Mouse (Mus musculus) cerebellum, postnatal 36 days (tissue): ENCODE measurements around the gene Ptprn.
"Not testable (repeated sequence)": the region's sequence is repeated elsewhere in the genome, so short reads cannot be mapped to it uniquely, and the experiment has no call there.

Source experiments
- DNase-seq, 2 experiments: peaks; one replicate each; pipeline ENCODE4 v3.0.0; 2021 to 2022; ENCODE audit warnings: mixed read lengths in 2 of 2

Ptprn gene

GRCm38 (mm10) chr1:75252308-75252707 is 12.0 kb downstream of the Ptprn start:
- no peak for DNase-seq

- peak; percentile 88 for DNase-seq
These were observed 13.0 kb downstream of the Ptprn start for GRCm38 (mm10) chr1:75251112-75251970.

- peak; percentile 69 to 77 for DNase-seq
These were observed 13.8 kb downstream of the Ptprn start for GRCm38 (mm10) chr1:75250498-75250897.

DNA sequence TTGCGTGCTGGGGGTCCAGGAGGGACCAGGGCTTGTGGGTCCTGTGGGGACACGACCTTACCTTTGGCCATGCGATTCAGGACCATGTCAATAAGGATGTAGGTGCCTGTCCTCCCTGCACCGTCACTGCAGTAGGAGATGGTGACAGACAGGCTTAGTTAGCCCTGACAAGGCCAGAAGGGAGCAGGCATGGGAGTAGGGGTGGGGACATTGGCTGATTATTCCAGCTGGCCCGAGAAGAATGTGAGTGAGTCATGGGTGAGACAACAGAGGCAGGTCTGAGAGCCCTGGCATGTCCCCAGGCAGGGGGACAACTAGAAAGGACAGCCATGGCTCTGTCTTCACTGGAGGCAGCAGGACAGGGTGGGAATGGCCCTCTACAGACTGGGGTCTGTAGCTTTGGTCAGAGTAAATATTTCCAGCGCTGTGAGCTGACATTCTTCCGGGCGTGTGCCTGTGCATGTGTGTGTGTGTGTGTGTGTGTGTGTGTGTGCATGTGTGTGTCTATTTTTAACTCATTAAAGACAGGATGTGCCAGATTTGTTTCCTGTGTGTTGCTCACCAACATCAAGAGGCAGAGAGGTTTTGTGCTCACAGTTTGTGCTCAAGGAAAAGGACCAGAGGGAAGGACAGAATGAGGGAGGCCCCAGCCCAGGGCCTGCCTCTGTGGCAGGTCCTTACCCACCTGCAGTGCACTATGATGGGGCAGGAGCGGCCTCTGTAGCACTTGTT is 16.1 kb downstream of the Ptprn start:
- peak; percentile 62 to 66 for DNase-seq

DNA sequence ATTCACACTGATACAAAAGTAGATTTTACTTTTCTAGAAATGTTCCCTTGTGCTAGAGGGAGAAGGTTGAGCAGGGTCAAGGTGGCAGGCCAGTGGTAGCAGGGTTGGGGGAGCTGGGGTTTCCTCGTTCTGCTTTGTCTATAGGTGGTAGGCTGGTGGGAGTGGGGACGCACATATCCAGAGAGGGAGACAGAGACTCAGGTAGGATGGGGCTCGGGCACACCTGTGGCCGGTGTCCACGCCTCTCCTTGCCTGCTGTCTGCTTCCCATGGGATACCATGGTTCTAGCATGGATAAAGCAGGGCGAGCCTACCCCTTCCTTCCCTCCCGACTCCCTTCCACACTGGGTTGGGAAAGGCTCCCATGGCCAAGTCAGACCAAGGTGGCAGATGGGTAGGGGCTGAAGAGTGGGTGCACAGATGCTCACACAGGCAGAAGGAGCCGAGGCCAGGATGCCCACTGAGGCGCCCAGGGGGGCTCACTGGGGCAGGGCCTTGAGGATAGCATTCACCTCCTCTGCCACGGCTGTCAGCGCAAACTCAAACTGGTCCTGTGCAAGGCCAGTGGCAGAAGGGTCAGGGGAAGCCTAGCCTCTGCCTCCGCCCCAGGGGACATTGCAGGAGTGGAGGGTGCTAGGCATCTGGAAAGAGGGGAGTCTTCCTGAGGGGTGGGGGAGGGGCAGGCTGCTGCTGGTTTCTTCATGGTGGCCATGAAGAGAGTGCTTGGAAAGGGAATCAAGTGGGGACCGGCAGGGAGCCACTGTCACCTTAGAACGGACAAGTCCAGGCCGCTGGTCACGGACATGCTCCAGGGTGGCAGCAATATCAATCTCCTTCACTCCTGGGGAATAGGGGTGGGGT is 17.0 kb downstream of the Ptprn start:
- DNase-seq: no peak

DNA sequence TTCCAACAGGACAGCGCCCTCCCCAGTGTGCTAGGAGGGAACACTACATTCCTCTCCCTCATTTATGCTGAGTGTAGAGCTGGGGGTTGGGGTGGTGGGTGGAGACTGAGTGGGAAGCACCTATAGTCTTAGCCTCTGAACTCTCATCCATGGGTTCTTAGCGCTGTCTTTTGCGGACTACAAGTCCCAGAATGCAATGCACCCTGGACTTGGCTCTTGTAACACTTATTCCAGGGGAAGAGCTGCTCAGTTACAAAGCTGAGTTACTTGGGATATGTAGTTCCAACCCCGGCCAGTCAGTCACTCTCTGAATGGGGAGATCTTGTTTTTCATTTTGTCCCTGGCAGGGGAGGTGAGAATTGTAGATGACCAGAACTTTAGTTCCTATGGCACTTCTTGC is 19.5 kb downstream of the Ptprn start:
- DNase-seq: peak; percentile 52 to 58

DNA sequence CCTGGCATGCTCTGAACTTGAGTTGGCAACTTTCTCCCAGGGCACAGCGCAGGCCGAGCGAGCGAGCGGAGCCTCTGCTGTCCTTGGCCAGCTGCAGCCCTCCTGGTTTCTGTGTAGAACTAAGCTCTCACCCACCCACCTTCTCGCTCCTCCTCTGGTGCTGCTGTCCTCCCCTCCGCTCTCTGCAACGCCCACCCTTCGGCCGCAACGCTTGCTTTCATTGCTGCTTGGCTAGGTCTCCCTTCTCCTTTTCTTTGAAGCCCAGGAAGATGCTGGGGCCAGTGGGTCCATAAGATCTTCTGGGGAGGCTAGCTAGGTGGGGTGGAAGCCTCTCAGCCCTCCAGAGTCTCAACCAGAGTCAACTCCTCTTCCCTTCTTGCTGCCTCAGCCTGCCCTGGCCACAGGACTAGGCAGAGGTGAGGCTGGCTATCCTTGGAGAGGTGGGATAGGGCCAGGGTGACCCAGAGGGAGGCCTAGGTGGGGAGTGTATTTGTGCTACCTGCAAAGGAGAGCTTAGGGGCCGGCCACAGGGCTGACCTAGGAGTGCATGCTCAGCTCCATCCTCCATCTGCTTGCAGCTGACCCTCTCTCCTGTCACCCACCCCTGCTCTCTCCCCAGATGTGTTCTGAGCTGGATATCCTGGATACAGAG is 20.0 kb downstream of the Ptprn start:
- no peak for DNase-seq

DNA sequence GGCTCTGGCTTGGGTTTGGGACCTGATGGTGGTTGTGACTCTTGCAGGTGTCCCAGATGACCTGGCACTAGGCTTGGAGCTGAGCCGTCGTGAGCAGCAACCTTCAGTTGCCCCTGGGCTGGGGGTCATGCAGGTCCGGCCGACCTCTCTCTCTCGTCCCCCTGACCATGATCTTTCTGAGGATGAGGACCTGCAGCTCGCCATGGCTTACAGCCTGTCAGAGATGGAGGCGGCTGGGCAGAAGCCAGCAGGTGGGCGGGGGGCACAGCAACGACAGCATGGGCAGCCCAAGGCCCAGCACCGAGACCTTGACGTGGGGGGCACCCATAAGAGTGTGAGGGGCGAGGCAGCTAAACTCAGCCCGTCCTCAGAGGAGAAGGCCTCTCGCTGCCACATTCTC is 20.9 kb downstream of the Ptprn start:
- DNase-seq: no peak

DNA sequence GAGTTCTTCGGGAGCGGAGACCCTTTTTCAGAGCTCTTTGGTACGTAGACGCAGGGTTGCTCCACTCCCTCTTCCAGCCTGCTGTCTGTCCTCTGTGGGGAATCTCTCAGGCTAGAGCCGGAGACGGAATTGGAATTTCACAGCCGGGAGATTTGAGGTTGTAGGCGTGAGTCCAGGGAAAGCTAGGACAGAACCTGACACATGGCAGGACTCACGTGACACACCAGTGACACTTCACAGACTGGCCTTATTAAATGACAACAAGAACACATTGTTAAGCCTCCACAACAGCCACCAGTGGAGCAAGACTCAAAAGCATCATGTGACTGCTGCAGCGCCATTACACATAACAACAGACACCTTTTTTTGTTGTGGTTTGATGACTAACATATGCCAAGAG is 24.7 kb downstream of the Ptprn start:
- peak; percentile 52 to 63 for DNase-seq

GRCm38 (mm10) chr1:75236117-75237050 is 27.9 kb downstream of the Ptprn start, which contains the start of gene Dnajb2:
TSS of gene Dnajb2 (plus strand) at chr1:75236406.
- DNase-seq: peak; percentile 88 to 90

- peak; percentile 81 to 83 for DNase-seq
These were observed 29.7 kb downstream of the Ptprn start for GRCm38 (mm10) chr1:75234606-75235005.

- DNase-seq: not testable (repeated sequence)
These were observed 31.8 kb downstream of the Ptprn start for GRCm38 (mm10) chr1:75232489-75232888.

GRCm38 (mm10) chr1:75231664-75232152 is 32.6 kb downstream of the Ptprn start, which contains the start of gene A630095N17Rik:
TSS of gene A630095N17Rik (minus strand) at chr1:75232102.
- DNase-seq: no peak

DNA sequence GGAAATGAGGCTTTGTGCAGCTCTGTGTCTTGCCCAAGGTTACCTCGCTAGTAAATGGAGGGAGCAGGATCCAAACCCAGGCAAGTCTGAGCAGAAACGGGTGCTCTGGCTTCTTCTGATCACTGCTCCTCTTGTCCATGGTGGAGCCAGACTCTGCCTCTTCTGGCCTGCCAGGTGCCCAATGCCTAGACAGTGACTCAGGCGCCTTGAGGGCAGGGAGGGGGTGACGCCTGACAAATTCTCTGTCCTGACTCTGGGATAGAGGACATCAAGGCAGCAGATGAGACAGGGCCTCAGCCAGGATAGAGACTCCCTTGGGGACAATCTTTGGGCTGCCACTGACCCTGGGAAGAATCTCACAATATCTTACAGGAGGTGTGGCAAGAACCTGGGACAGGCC is 33.1 kb downstream of the Ptprn start:
- no peak for DNase-seq

DNA sequence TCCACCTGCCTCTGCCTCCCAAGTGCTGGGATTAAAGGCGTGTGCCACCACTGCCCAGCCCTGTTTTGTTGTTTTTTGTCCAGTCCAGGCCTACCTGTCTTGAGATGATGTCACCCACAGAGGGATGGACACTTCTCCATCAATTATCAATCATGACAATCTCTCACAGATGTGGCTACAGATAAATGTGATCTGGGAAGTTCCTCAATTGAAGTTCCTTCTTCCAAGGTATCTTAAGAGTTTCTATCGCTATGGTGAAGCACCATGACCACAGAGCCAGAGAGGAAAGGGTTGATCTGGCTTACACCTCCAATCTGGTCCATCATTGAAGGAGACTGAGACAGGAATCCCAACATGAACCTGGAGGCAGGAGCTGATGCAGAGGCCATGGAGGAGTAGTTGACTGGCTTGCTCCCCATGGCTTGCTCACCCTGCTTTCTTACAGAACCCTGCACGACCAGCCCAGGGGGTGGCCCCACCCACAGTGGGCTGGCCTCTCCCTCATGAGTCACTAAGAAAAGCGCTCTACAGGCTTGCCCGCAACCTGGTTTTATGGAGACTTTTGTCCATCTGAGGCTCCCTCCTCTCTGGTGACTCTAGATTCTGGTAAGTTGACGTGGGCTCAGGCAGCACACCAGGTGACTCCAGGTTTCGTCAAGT is 33.8 kb downstream of the Ptprn start:
- no peak for DNase-seq

GRCm38 (mm10) chr1:75229158-75229557 is 35.1 kb downstream of the Ptprn start:
- DNase-seq: no peak

GRCm38 (mm10) chr1:75227653-75228052 is 36.6 kb downstream of the Ptprn start:
- DNase-seq: no peak

DNA sequence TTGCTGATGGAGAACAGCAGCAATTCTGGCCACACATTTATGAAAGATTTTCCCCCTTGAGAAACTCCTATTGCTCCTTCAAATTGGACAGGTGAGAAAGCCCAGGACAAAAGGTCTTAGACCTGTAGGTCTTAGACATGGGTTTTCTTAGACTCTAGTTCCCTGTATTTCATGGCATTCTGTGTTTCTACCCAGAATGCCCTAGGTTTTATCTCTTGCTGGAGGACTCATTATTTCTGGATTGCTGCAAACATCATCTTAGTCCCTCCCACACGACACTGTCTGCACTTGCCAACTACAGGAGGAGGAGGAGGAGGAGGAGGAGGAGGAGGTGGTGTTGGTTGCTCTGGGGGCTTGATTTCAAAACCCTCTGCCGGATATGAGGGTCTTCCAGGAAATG is 38.2 kb downstream of the Ptprn start:
- no peak for DNase-seq

- no peak for DNase-seq
These were observed 38.8 kb downstream of the Ptprn start for GRCm38 (mm10) chr1:75225473-75225872.

- DNase-seq: no peak
These were observed 40.8 kb downstream of the Ptprn start for GRCm38 (mm10) chr1:75223532-75223931.
